Mouse (Mus musculus): ENCODE results near the gene Gm49325. TPM values are rescaled to one million over a fixed set of nuclear protein-coding genes. Genes with fewer than 3 reads are reported as not detected.

Gene Gm49325
- polyA plus RNA-seq, 1 experiment from 2014 or later: 3.1 TPM

GRCm38 (mm10) chr10:77573162-77573561 lies 32.8 kb upstream of the Gm49325 start:
- Histone ChIP-seq H3K4me1 (peaks cover 10% of the 10 kb centered on the region; the same call in 1 of the 2 replicates), H3K27ac (replicated peaks) (no peak overlapping the region), H3K27me3 (no peaks in the 10 kb centered on the region), H3K9me3 (replicated peaks) (no peaks in the 10 kb centered on the region), H3K4me3 (replicated peaks) (no peak overlapping the region), H3K9ac (no peak overlapping the region), H3K36me3 (no peaks in the 10 kb centered on the region), H3K4me2 (replicated peaks) (no peak overlapping the region)
- no peak for ATAC-seq (ENCODE audit: insufficient number of reproducible peaks, low FRiP score, low TSS enrichment, low read depth)
- 83% methylated on average over 1 of the region's 1 CpGs for WGBS

- Histone ChIP-seq H3K4me1 (peaks cover 31% of the 10 kb centered on the region), H3K36me3 (no peaks in the 10 kb centered on the region), H3K4me3 (replicated peaks) (no peak overlapping the region), H3K27me3 (no peaks in the 10 kb centered on the region), H3K4me2 (replicated peaks) (0 out of 2 replicates have a peak overlapping the region, but pooled peaks have one; percentile 67), H3K9me3 (replicated peaks) (no peaks in the 10 kb centered on the region), H3K27ac (replicated peaks) (no peak overlapping the region), H3K9ac (no peak overlapping the region)
- no peak for ATAC-seq (ENCODE audit: insufficient number of reproducible peaks, low FRiP score, low TSS enrichment, low read depth)
- 63% methylated on average over 10 of the region's 10 CpGs for WGBS
These were observed 25.7 kb upstream of the Gm49325 start for GRCm38 (mm10) chr10:77580027-77580920.

- no peak for ATAC-seq (ENCODE audit: insufficient number of reproducible peaks, low FRiP score, low TSS enrichment, low read depth)
- Histone ChIP-seq H3K4me2 (replicated peaks) (peak overlapping the region; percentile 67), H3K4me1 (peaks cover 31% of the 10 kb centered on the region), H3K9ac (peak overlapping the region; percentile 45), H3K36me3 (no peaks in the 10 kb centered on the region), H3K4me3 (replicated peaks) (peak overlapping the region; percentile 91), H3K27ac (replicated peaks) (peak overlapping the region; percentile 71; the same call in 1 of the 2 replicates), H3K9me3 (replicated peaks) (no peaks in the 10 kb centered on the region), H3K27me3 (no peaks in the 10 kb centered on the region)
- WGBS: 9% methylated on average over 8 of the region's 8 CpGs
These were observed 25.0 kb upstream of the Gm49325 start for GRCm38 (mm10) chr10:77581023-77581407.

- peaks cover 31% of the 10 kb centered on the region for H3K4me1 ChIP-seq
- peak within 1 kb of the TSS; percentile 86 for H3K9ac ChIP-seq
- peak; percentile 96 for ATAC-seq (ENCODE audit: insufficient number of reproducible peaks, low FRiP score, low TSS enrichment, low read depth)
- 0 out of 2 replicates have a peak, but pooled peaks cover 2% of the 10 kb centered on the region for H3K36me3 ChIP-seq
- WGBS: 0% methylated on average over 64 of the region's 64 CpGs
- peak within 1 kb of the TSS; percentile 67 for H3K4me2 ChIP-seq (replicated peaks)
- no peaks in the 10 kb centered on the region for H3K27me3 ChIP-seq
- peak within 1 kb of the TSS; percentile 91 for H3K4me3 ChIP-seq (replicated peaks)
- H3K9me3 ChIP-seq (replicated peaks): no peaks in the 10 kb centered on the region
- H3K27ac ChIP-seq (replicated peaks): peak within 1 kb of the TSS; percentile 97
These were observed 24.4 kb upstream of the Gm49325 start, which contains the start of gene Pttg1ip for GRCm38 (mm10) chr10:77581408-77582284. Gene Pttg1ip, plus strand, starts transcription at chr10:77581720.

- no peaks in the 10 kb centered on the region for H3K27me3 ChIP-seq
- H3K27ac ChIP-seq (replicated peaks): peak overlapping the region; percentile 97; the same call in 1 of the 2 replicates
- H3K4me3 ChIP-seq (replicated peaks): peak overlapping the region; percentile 91
- 8% methylated on average over 8 of the region's 8 CpGs for WGBS
- H3K9ac ChIP-seq: peak overlapping the region; percentile 86
- H3K4me2 ChIP-seq (replicated peaks): peak overlapping the region; percentile 67
- H3K4me1 ChIP-seq: peaks cover 31% of the 10 kb centered on the region
- H3K9me3 ChIP-seq (replicated peaks): no peaks in the 10 kb centered on the region
- ATAC-seq (ENCODE audit: insufficient number of reproducible peaks, low FRiP score, low TSS enrichment, low read depth): no peak
- H3K36me3 ChIP-seq: 0 out of 2 replicates have a peak, but pooled peaks cover 7% of the 10 kb centered on the region
These were observed 23.7 kb upstream of the Gm49325 start for GRCm38 (mm10) chr10:77582285-77582618.

- Histone ChIP-seq H3K4me3 (replicated peaks) (no peak overlapping the region), H3K27me3 (no peaks in the 10 kb centered on the region), H3K9ac (no peak overlapping the region), H3K36me3 (peaks cover 19% of the 10 kb centered on the region; the same call in 1 of the 2 replicates), H3K4me1 (peaks cover 31% of the 10 kb centered on the region), H3K9me3 (replicated peaks) (no peaks in the 10 kb centered on the region), H3K27ac (replicated peaks) (no peak overlapping the region; the same call in 1 of the 2 replicates), H3K4me2 (replicated peaks) (no peak overlapping the region)
- WGBS: 73% methylated on average over 10 of the region's 10 CpGs
- no peak for ATAC-seq (ENCODE audit: insufficient number of reproducible peaks, low FRiP score, low TSS enrichment, low read depth)
These were observed 22.1 kb upstream of the Gm49325 start for GRCm38 (mm10) chr10:77583795-77584422.

- no peaks in the 10 kb centered on the region for H3K27me3 ChIP-seq
- no peak overlapping the region for H3K27ac ChIP-seq (replicated peaks)
- peaks cover 20% of the 10 kb centered on the region for H3K4me1 ChIP-seq
- ATAC-seq (ENCODE audit: insufficient number of reproducible peaks, low FRiP score, low TSS enrichment, low read depth): no peak
- peaks cover 39% of the 10 kb centered on the region for H3K36me3 ChIP-seq
- 90% methylated on average over 3 of the region's 3 CpGs for WGBS
- H3K9me3 ChIP-seq (replicated peaks): no peaks in the 10 kb centered on the region
- H3K4me3 ChIP-seq (replicated peaks): no peak overlapping the region
- H3K9ac ChIP-seq: no peak overlapping the region
- no peak overlapping the region for H3K4me2 ChIP-seq (replicated peaks)
These were observed 19.4 kb upstream of the Gm49325 start for GRCm38 (mm10) chr10:77586637-77587036.

GRCm38 (mm10) chr10:77587091-77587775 lies 18.8 kb upstream of the Gm49325 start:
- peaks cover 18% of the 10 kb centered on the region for H3K4me1 ChIP-seq
- H3K9ac ChIP-seq: no peak overlapping the region
- H3K27me3 ChIP-seq: no peaks in the 10 kb centered on the region
- ATAC-seq (ENCODE audit: insufficient number of reproducible peaks, low FRiP score, low TSS enrichment, low read depth): no peak
- no peak overlapping the region for H3K4me2 ChIP-seq (replicated peaks)
- WGBS: 86% methylated on average over 6 of the region's 6 CpGs
- peaks cover 45% of the 10 kb centered on the region for H3K36me3 ChIP-seq
- H3K4me3 ChIP-seq (replicated peaks): no peak overlapping the region
- no peak overlapping the region for H3K27ac ChIP-seq (replicated peaks)
- H3K9me3 ChIP-seq (replicated peaks): no peaks in the 10 kb centered on the region

- Histone ChIP-seq H3K4me1 (peaks cover 10% of the 10 kb centered on the region), H3K9me3 (replicated peaks) (no peaks in the 10 kb centered on the region), H3K27me3 (no peaks in the 10 kb centered on the region), H3K4me3 (replicated peaks) (no peak overlapping the region), H3K4me2 (replicated peaks) (no peak overlapping the region), H3K9ac (no peak overlapping the region), H3K36me3 (peaks cover 52% of the 10 kb centered on the region), H3K27ac (replicated peaks) (no peak overlapping the region)
- ATAC-seq (ENCODE audit: insufficient number of reproducible peaks, low FRiP score, low TSS enrichment, low read depth): no peak
- WGBS: 82% methylated on average over 2 of the region's 2 CpGs
These were observed 18.0 kb upstream of the Gm49325 start for GRCm38 (mm10) chr10:77588036-77588435.

- Histone ChIP-seq H3K27ac (replicated peaks) (no peak overlapping the region), H3K9me3 (replicated peaks) (no peaks in the 10 kb centered on the region), H3K27me3 (no peaks in the 10 kb centered on the region), H3K9ac (no peak overlapping the region), H3K4me2 (replicated peaks) (no peak overlapping the region), H3K36me3 (peaks cover 62% of the 10 kb centered on the region), H3K4me1 (0 out of 2 replicates have a peak, but pooled peaks cover under 1% of the 10 kb centered on the region), H3K4me3 (replicated peaks) (no peak overlapping the region)
- 75% methylated on average over 7 of the region's 7 CpGs for WGBS
- ATAC-seq (ENCODE audit: insufficient number of reproducible peaks, low FRiP score, low TSS enrichment, low read depth): no peak
These were observed 16.9 kb upstream of the Gm49325 start for GRCm38 (mm10) chr10:77589117-77589516.

Data from embryonic facial prominence, embryonic 15.5 days (tissue).